Mouse (Mus musculus) liver, postnatal 0 days (tissue): Measurements from ENCODE around the gene Nt5c3. TPM values are rescaled to one million over a fixed set of nuclear protein-coding genes. Genes with fewer than 3 reads are reported as not detected.
A peak's percentile ranks its signal among the peaks of the same experiment; 100 is the strongest.

Experiments used
- ATAC-seq: fragments of 200-750 bp; cut with Nextera tagmentation; 2 replicates; pipeline ENCODE4 v1.8.0; 2017; ENCODE audit warnings: mild to moderate bottlenecking, moderate library complexity
- DNase-seq: peaks from one replicate; pipeline ENCODE4 v3.0.0-alpha.2; 2016
- H3K27ac ChIP-seq: fragments of 300-500 bp; sonication (generic); 2 replicates; pipeline ENCODE4 v1.5.1; 2014; ENCODE audit warnings: antibody characterized with exemption, moderate library complexity, mild to moderate bottlenecking, low read depth
- H3K27me3 ChIP-seq: fragments of 300-500 bp; sonication (generic); 2 replicates; pipeline ENCODE4 v1.6.1; 2014; ENCODE audit warnings: low read length, control low read depth, mixed read lengths; ENCODE audit not compliant: insufficient read depth
- H3K36me3 ChIP-seq: fragments of 300-500 bp; sonication (generic); replicated peaks from 2 replicates; pipeline ENCODE4 v1.6.1; 2014; ENCODE audit warnings: mild to moderate bottlenecking, control low read depth, low read length, moderate library complexity, mixed read lengths; ENCODE audit not compliant: insufficient read depth
- H3K4me1 ChIP-seq: fragments of 300-500 bp; sonication (generic); 2 replicates; pipeline ENCODE4 v1.6.1; 2014; ENCODE audit warnings: antibody characterized with exemption, mild to moderate bottlenecking, control low read depth; ENCODE audit not compliant: insufficient read depth
- H3K4me2 ChIP-seq: fragments of 300-500 bp; sonication (generic); 2 replicates; pipeline ENCODE4 v1.6.1; 2014; ENCODE audit warnings: low read depth, mild to moderate bottlenecking, low read length, moderate library complexity, mixed read lengths
- H3K4me3 ChIP-seq: fragments of 300-500 bp; sonication (generic); 2 replicates; pipeline ENCODE4 v1.5.1; 2014; ENCODE audit warnings: low read depth, low read length
- H3K9ac ChIP-seq: fragments of 300-500 bp; sonication (generic); replicated peaks from 2 replicates; pipeline ENCODE4 v1.6.1; 2014; ENCODE audit warnings: mild to moderate bottlenecking, moderate library complexity
- H3K9me3 ChIP-seq: fragments of 300-500 bp; sonication (generic); 2 replicates; pipeline ENCODE4 v1.6.1; 2016; ENCODE audit warnings: mild to moderate bottlenecking, control low read depth, low read length, mixed read lengths
- CTCF ChIP-seq: sonication (generic); IDR thresholded peaks from 2 replicates; pipeline ENCODE4 v1.5.1; 2016; ENCODE audit warnings: antibody characterized with exemption, low read depth
- EP300 ChIP-seq: IDR thresholded peaks from 2 replicates; pipeline ENCODE4 v1.6.1; 2016; ENCODE audit warnings: antibody characterized with exemption, low read depth, mild to moderate bottlenecking
- WGBS: fragments of 180-500 bp; shearing (Covaris S2); extraction: QIAGEN DNeasy Blood & Tissue Kit; methylation state at CpG from one replicate; pipeline ENCODE4 v1.1.7; 2014; ENCODE audit not compliant: insufficient replicate concordance; 5-methylcytosine and 5-hydroxymethylcytosine counted together
- polyA plus RNA-seq: library from polyadenylated mRNA; unstranded; fragments of >200 nt; fragmentation: Nextera tagmentation; extraction: Ambion mirVana; gene quantifications from 2 replicates; pipeline ENCODE4 v1.2.1, GENCODE M21; 2015

The Nt5c3 gene
- 113 and 127 TPM in 2 replicates for polyA plus RNA-seq

- ATAC-seq (peak; percentile 93), DNase-seq (peak; percentile 97)
- Histone ChIP-seq H3K36me3 (no peaks in the 10 kb centered on the region), H3K4me3 (peak within 1 kb of the TSS; percentile 88), H3K4me2 (peak within 1 kb of the TSS; percentile 71), H3K27ac (peak within 1 kb of the TSS; percentile 93), H3K9ac (peak within 1 kb of the TSS; percentile 83), H3K9me3 (no peaks in the 10 kb centered on the region), H3K27me3 (no peaks in the 10 kb centered on the region), H3K4me1 (peaks cover 22% of the 10 kb centered on the region)
- 4% methylated on average over 56 of the region's 64 CpGs for WGBS
- TF ChIP-seq CTCF (no peak), EP300 (peak; percentile 78)
Observed at GRCm38 (mm10) chr6:56923726-56924707, at the start of gene Nt5c3, which contains the start of gene Vmn1r4. Gene Nt5c3 (minus strand): TSS chr6:56923932. Gene Vmn1r4 (plus strand): TSS chr6:56924015.

- H3K36me3 ChIP-seq, result no peaks in the 10 kb centered on the region
- H3K27me3 ChIP-seq, result no peaks in the 10 kb centered on the region
- DNase-seq (no peak), ATAC-seq (no peak)
- no peaks in the 10 kb centered on the region for H3K4me1 ChIP-seq
- H3K9ac ChIP-seq, result no peak within 1 kb of the TSS
- no peak within 1 kb of the TSS for H3K27ac ChIP-seq
- H3K4me2 ChIP-seq, result no peak within 1 kb of the TSS
- no peak within 1 kb of the TSS for H3K4me3 ChIP-seq
- H3K9me3 ChIP-seq, result no peaks in the 10 kb centered on the region
- TF ChIP-seq EP300 (no peak), CTCF (no peak)
Observed at GRCm38 (mm10) chr6:56969973-56970372, 46.2 kb upstream of the Nt5c3 start, which contains the start of gene Vmn1r5. Gene Vmn1r5 (plus strand): TSS chr6:56970273.

DNA sequence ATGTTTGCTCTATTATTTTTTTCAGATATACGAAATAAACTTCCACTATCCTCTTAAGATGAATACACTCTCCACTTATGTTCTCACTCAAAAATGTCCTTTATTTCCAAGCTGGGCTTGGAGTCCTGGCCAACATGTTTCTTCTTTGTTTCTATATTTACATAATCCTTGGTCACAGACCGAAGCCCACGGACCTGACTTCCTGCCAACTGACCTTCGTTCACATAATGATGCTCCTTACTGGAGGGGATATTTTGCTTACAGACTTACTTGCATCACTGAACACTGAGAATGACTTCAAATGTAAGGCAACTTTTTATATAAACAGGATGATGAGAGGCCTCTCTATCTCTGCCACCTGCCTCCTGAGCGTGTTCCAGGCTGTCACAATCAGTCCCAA is 32.7 kb upstream of the Nt5c3 start:
- no peak overlapping the region for H3K4me2 ChIP-seq
- ATAC-seq (no peak), DNase-seq (no peak)
- H3K9ac ChIP-seq, result no peak overlapping the region
- no peaks in the 10 kb centered on the region for H3K4me1 ChIP-seq
- no peaks in the 10 kb centered on the region for H3K36me3 ChIP-seq
- H3K27ac ChIP-seq, result no peak overlapping the region
- 65% methylated on average over 5 of the region's 5 CpGs for WGBS
- H3K4me3 ChIP-seq, result no peak overlapping the region
- TF ChIP-seq EP300 (no peak), CTCF (no peak)
- H3K27me3 ChIP-seq, result no peaks in the 10 kb centered on the region
- H3K9me3 ChIP-seq, result no peaks in the 10 kb centered on the region

GRCm38 (mm10) chr6:56934366-56934765 is 10.6 kb upstream of the Nt5c3 start:
- H3K27ac ChIP-seq, result no peak overlapping the region
- H3K27me3 ChIP-seq, result no peaks in the 10 kb centered on the region
- H3K36me3 ChIP-seq, result no peaks in the 10 kb centered on the region
- no peaks in the 10 kb centered on the region for H3K4me1 ChIP-seq
- H3K4me2 ChIP-seq, result no peak overlapping the region
- WGBS, result 65% methylated on average over 4 of the region's 4 CpGs
- H3K9me3 ChIP-seq, result no peaks in the 10 kb centered on the region
- no peak overlapping the region for H3K9ac ChIP-seq
- DNase-seq, result no peak
- TF ChIP-seq EP300 (no peak), CTCF (no peak)
- ATAC-seq, result no peak
- no peak overlapping the region for H3K4me3 ChIP-seq

DNA sequence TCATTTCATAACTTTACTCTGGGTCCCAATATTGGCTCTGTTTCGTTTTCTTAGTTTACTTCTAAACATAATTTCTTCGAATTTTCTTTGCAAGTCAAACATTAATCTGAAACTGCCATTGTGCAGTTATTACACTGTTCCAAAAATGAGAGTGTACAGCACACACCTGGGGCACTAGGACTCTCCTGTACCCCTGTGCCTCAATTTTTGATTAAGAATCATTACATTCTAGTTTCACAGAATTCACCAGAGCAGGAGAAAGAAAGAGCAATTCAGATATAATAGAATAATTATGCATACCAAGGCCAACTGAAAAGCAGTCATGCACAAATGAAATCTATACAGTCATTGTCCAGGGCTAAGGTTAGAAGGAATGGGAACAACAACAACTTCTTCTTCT is 8.7 kb upstream of the Nt5c3 start:
- H3K9me3 ChIP-seq, result no peaks in the 10 kb centered on the region
- no peak for ATAC-seq
- WGBS, result 50% methylated on average over 2 of the region's 2 CpGs

GRCm38 (mm10) chr6:56931648-56932415 is 8.1 kb upstream of the Nt5c3 start:
- TF ChIP-seq EP300, result no peak
- no peak for TF ChIP-seq CTCF
- no peak for ATAC-seq
- Histone ChIP-seq H3K4me3 (no peak overlapping the region), H3K27me3 (no peaks in the 10 kb centered on the region), H3K4me2 (no peak overlapping the region), H3K27ac (no peak overlapping the region), H3K9ac (no peak overlapping the region), H3K9me3 (no peaks in the 10 kb centered on the region), H3K4me1 (no peaks in the 10 kb centered on the region), H3K36me3 (no peaks in the 10 kb centered on the region)
- DNase-seq, result no peak
- 59% methylated on average over 4 of the region's 4 CpGs for WGBS

More for the DNA sequence above, 8.7 kb upstream of the Nt5c3 start:
- H3K27me3 ChIP-seq, result no peaks in the 10 kb centered on the region
- no peaks in the 10 kb centered on the region for H3K36me3 ChIP-seq
- H3K4me1 ChIP-seq, result no peaks in the 10 kb centered on the region
- H3K9ac ChIP-seq, result no peak overlapping the region
- no peak overlapping the region for H3K27ac ChIP-seq
- no peak overlapping the region for H3K4me2 ChIP-seq
- TF ChIP-seq EP300 (no peak), CTCF (no peak)
- no peak overlapping the region for H3K4me3 ChIP-seq
- no peak for DNase-seq
